Comparison of ENCODE assay signal across 1 mouse cellular context in the genomic region with DNA sequence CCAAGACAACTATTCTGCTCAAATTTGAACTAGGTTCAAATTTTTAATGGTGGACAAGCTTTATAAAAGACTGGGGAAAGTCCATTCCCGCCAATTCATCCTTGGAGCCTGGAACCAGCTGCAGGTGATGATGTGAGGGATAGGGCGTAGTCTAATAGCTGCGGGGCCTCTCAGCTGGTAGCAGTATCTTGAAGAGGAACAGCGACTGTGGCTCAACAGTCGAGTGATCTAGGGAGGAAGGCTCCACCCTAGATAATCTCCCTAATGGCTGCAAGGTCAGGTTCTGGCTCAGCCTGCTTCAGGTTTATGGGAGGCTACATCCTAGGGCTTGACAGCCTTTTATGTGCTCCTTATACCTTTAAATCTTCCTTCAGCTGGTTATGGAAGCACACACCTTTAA.
TF ChIP-seq lines count a peak whose summit lies in the region.

No protein-coding gene starts in this region.

TF ChIP-seq in MEL, 35 proteins besides CTCF, POLR2A, EP300 and RAD21 (continued from another document):
- TF ChIP-seq E2F4 (IDR thresholded peaks at IDR 0.05; ENCODE audit: borderline replicate concordance, low read depth, low read length) (no peak), TCF12 (IDR thresholded peaks at IDR 0.05; ENCODE audit: low read depth, low read length) (no peak; the same call in none of the 2 replicates), NRF1 (IDR thresholded peaks at IDR 0.05; ENCODE audit: insufficient read depth, low read depth, low read length, poor library complexity, severe bottlenecking) (no peak), POLR2AphosphoS5 (IDR thresholded peaks at IDR 0.05; ENCODE audit: borderline replicate concordance, low read depth, low read length) (no peak), MAFK (IDR thresholded peaks at IDR 0.05; ENCODE audit: borderline replicate concordance, low read depth, low read length) (no peak), MYB (IDR thresholded peaks at IDR 0.05; ENCODE audit: low read depth, low read length) (peak; percentile 21; the same call in 1 of the 2 replicates), KAT2A (conservative IDR thresholded peaks at IDR 0.05; ENCODE audit: low read depth, low read length) (no peak), JUND (IDR thresholded peaks at IDR 0.05; ENCODE audit: low read depth, low read length) (no peak), MYC (IDR thresholded peaks at IDR 0.05; ENCODE audit: low read depth, low read length) (no peak), ZKSCAN1 (IDR thresholded peaks at IDR 0.05; ENCODE audit: low read depth, low read length) (no peak), ZNF384 (IDR thresholded peaks at IDR 0.05; ENCODE audit: low read depth, low read length) (no peak), POLR2AphosphoS2 (IDR thresholded peaks at IDR 0.05; ENCODE audit: low read length) (no peak), TBP (IDR thresholded peaks at IDR 0.05; ENCODE audit: low read depth, low read length) (no peak), RCOR1 (IDR thresholded peaks at IDR 0.05; ENCODE audit: low read depth, low read length) (no peak), ZC3H11A (IDR thresholded peaks at IDR 0.05; ENCODE audit: low read depth, low read length) (no peak), MAX (IDR thresholded peaks at IDR 0.05; ENCODE audit: low read length) (0 out of 2 replicates have a peak, but pooled peaks have one; percentile 13), ETS1 (IDR thresholded peaks at IDR 0.05; ENCODE audit: low read depth, low read length) (peak; percentile 96), USF2 (IDR thresholded peaks at IDR 0.05; ENCODE audit: borderline replicate concordance in 1 of 2, insufficient read depth in 1 of 2, low read depth in 1 of 2, low read length in 2 of 2) (no peak), MAZ (IDR thresholded peaks at IDR 0.05; ENCODE audit: low read depth, low read length) (no peak), BHLHE40 (IDR thresholded peaks at IDR 0.05; ENCODE audit: borderline replicate concordance, low read depth, low read length) (no peak), SMC3 (IDR thresholded peaks at IDR 0.05; ENCODE audit: low read depth, low read length) (no peak), NELFE (IDR thresholded peaks at IDR 0.05; ENCODE audit: low read depth, low read length) (no peak), ZMIZ1 (IDR thresholded peaks at IDR 0.05; ENCODE audit: low read depth, low read length) (no peak), MXI1 (IDR thresholded peaks at IDR 0.05; ENCODE audit: low read depth, low read length) (no peak; the same call in 1 of the 2 replicates), HCFC1 (IDR thresholded peaks at IDR 0.05; ENCODE audit: low read depth, low read length) (peak; percentile 37; the same call in 1 of the 2 replicates), GATA1 (IDR thresholded peaks at IDR 0.05; ENCODE audit: low read depth, low read length) (peak; percentile 60), ELF1 (IDR thresholded peaks at IDR 0.05; ENCODE audit: low read depth, low read length) (no peak), USF1 (IDR thresholded peaks at IDR 0.05; ENCODE audit: low read depth, low read length) (no peak), UBTF (IDR thresholded peaks at IDR 0.05; ENCODE audit: borderline replicate concordance, insufficient read depth, low read depth, low read length) (no peak), CHD2 (IDR thresholded peaks at IDR 0.05; ENCODE audit: low read length) (no peak), SIN3A (IDR thresholded peaks at IDR 0.05; ENCODE audit: low read length) (peak; percentile 71)
